Mouse (Mus musculus): ENCODE measurements around the gene Hephl1. TPM values are rescaled to one million over a fixed set of nuclear protein-coding genes. Genes with fewer than 3 reads are reported as not detected.
"Not testable (repeated sequence)": the region's sequence is repeated elsewhere in the genome, so short reads cannot be mapped to it uniquely, and the experiment has no call there.

Gene Hephl1
- polyA plus RNA-seq (2012; rRNA removed): 0.20 and 2.8 TPM in 2 replicates

DNA sequence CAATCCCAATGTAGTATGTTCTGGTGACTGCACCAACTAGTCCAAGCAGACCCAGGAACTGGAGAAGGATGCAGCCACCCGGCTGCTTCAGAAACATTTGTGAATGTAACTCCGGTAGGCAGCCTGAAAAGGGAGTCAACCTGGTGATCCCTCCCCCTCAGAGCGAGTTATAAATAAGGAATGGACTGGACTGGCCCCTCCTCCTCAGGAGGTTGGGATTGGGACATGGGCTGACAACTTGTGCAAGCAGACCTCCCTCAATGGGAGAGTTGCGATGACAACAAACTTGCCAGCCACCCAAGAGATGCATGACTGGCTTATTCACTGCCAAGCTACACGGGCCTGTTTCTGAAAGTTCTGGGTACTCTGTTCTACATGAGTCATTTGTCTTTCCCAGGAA is at the start of gene Hephl1:
Gene Hephl1, minus strand, starts transcription at position 101 of the 400 bp plus-strand sequence.
- DNase-seq (ENCODE audit: low read depth): no peak

- DNase-seq (ENCODE audit: low read depth): no peak
Observed at GRCm38 (mm10) chr9:15149246-15149926, 37.5 kb upstream of the Hephl1 start.

DNA sequence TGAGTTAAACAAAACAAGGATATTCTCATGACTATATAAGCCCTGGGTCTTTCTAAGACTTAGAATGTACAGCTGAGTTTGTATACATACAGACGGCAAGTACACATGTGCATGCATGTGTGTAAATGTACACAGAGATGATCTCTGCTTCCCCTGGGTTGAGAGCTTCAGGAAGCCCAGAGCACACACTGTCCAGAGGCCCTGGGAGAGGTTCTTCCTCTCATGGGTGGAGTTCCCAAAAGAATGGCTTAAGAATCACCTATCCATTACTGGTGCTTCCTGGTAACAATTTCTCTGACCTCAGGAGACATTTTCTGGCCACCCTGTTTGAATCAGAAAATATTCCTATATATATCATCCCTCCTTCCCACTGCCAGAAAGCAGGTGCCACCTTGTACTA is 28.6 kb upstream of the Hephl1 start:
- DNase-seq (ENCODE audit: low read depth): no peak

DNA sequence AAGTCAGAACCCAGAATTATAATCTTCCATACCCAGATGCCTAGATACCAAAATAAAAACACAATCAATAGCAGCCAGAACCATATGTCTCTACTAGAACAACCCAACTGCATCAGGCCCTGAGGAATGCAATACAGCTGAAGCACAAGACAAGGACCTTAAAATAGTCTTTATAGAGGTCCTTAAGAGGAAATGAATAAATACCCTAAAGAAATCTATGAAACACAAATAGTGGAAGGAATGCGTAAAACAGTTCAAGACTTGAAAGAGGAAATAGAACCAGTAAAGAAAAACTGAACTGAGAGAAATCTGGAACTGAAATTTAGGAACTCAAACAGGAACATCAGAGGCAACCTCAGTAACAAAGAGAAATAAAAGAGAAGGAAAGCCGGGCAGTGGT is 14.0 kb upstream of the Hephl1 start:
- DNase-seq (ENCODE audit: low read depth): no peak

- DNase-seq (ENCODE audit: low read depth): no peak
Observed at GRCm38 (mm10) chr9:15122431-15122830, 10.5 kb upstream of the Hephl1 start.

GRCm38 (mm10) chr9:15120841-15121358 is 9.0 kb upstream of the Hephl1 start:
- DNase-seq (ENCODE audit: low read depth): no peak

GRCm38 (mm10) chr9:15120209-15120608 is 8.3 kb upstream of the Hephl1 start:
- DNase-seq (ENCODE audit: low read depth): no peak

DNA sequence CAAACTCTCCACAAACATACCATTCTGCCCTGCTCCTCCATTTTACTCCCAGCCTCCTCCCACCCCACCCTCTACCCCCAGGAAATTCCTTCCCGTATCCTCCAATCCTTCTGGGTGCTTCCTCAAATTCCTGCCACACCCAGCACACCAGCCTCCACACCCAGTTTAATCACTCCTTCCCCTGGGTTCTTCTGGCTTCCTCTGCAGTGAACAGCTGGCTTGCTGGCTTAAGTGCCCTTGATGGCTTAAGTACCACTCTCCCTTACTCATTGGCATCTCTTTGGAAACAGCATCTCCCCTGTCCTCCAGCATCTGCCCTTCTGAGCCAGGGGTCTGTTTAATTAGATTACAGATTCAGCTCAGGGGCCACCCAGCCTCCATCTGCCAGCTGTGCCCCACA is 7.6 kb upstream of the Hephl1 start:
- DNase-seq (ENCODE audit: low read depth): no peak

- DNase-seq (ENCODE audit: low read depth): no peak
Observed at GRCm38 (mm10) chr9:15116165-15116564, 4.3 kb upstream of the Hephl1 start.

DNA sequence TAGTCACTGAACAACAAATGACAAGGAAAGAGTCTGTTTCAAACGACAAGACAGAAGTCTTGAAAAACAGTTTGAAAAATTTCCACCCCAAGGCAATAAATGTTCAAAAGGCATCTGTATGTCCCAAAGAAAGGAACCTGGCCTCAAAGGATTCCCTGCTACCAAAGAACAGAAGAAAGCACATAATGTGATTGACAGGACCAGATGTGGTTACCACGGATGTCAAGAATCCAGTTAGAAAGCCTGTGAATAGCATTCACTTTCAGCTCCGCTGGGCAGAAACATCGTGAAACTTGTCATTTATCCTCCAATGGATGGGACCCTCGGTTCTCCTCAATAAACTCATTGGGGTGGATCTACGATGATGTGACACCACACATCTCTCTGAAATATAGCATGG is 2.2 kb upstream of the Hephl1 start:
- DNase-seq (ENCODE audit: low read depth): no peak

DNA sequence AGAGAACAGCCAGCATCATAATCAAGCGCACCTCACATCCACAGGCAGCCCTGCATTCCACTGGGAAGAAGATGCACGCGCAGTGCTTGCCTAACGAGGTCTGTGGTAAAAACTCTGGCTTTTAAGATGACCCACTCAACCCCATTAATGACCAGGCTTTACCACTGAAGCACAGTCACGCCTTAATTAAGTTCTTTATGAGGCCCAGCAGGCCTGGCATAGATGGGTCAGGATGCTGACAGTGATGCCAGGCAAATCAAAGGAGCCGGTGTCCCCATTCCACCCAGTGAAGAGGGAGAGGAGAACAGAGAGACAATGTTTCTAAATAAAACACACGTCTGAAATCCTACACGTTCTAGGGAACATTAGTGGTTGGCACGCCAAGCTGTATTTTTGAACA is 3.8 kb downstream of the Hephl1 start:
- no peak for DNase-seq (ENCODE audit: low read depth)

DNA sequence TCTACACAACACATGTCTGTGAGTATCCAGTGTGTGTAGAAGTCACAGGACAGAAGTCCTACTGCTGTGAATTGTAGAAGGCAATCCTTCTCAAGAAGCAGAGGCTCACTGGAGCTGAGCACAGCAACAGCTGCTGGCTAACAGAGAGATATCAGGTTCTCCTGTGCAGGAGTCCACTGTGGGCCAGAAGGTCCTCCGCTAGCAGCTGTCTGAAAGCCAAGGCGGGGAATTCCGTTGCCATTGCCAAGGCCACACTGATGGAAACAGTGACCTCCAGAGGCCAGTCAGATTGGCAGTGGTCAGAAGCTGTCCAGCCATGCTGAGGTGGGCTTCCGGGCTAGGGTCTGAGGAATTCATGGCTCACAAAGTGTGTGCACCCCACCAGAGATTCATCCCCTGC is 6.8 kb downstream of the Hephl1 start:
- DNase-seq (ENCODE audit: low read depth): no peak

- no peak for DNase-seq (ENCODE audit: low read depth)
Observed at GRCm38 (mm10) chr9:15103579-15104300, 8.2 kb downstream of the Hephl1 start.

- no peak for DNase-seq (ENCODE audit: low read depth)
Observed at GRCm38 (mm10) chr9:15101531-15102161, 10.3 kb downstream of the Hephl1 start.

- not testable (repeated sequence) for DNase-seq (ENCODE audit: low read depth)
Observed at GRCm38 (mm10) chr9:15098421-15098820, 13.5 kb downstream of the Hephl1 start.

- DNase-seq (ENCODE audit: low read depth): no peak
Observed at GRCm38 (mm10) chr9:15097172-15097571, 14.7 kb downstream of the Hephl1 start.

GRCm38 (mm10) chr9:15096161-15096560 is 15.7 kb downstream of the Hephl1 start:
- no peak for DNase-seq (ENCODE audit: low read depth)

DNA sequence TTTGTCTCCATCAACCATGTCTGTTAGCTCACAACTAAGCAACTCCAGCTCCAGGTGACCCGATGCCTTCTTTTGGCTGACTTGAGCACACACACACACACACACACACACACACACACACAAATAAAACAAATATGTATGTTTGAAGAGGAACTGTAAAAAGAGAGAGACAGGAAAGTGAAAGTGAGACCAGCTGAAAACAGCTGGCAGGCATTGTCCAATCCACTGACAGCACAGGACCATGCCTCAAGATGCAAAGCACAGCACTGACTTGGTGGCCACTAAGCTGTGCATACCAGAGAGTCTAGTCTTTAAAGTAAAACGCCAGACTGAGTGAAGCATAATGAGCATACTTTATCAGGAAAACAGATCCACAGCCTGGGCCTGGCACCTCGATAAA is 16.7 kb downstream of the Hephl1 start:
- no peak for DNase-seq (ENCODE audit: low read depth)

GRCm38 (mm10) chr9:15068686-15069295 is 43.1 kb downstream of the Hephl1 start:
- no peak for DNase-seq (ENCODE audit: low read depth)

DNA sequence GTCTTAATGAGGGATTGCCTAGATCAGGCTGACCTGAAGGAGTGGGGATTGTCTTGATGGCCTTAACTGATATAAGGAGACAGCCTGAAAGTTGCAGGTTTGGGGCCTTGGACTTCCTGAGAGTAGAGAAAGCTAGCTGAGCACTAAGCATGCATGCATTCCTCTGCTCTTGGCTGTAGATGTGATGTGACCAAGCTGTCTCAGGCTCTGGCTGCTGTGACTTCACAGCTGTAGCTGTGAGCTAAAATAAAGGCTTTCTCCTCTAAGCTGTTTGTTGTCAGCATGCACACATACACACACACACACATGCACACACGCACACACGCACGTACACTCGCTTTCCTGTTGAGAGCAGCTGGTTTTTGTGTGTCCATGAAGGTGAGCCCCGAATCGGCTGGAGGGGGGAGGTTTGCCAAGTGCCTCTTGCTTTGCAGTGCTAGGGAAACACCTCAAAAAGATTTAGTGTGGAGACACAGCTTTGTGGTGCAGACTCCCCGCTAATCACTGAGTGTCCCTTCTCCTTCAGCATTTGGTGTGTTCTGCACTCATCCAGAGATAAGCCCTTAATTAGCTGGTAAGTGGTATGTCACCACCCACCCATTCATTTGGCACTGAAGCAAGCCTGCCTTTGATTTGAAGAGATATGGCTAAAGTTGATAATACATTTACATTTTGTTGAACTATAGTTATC is 43.8 kb downstream of the Hephl1 start:
- no peak for DNase-seq (ENCODE audit: low read depth)

- no peak for DNase-seq (ENCODE audit: low read depth)
Observed at GRCm38 (mm10) chr9:15064176-15064575, 47.7 kb downstream of the Hephl1 start.

DNA sequence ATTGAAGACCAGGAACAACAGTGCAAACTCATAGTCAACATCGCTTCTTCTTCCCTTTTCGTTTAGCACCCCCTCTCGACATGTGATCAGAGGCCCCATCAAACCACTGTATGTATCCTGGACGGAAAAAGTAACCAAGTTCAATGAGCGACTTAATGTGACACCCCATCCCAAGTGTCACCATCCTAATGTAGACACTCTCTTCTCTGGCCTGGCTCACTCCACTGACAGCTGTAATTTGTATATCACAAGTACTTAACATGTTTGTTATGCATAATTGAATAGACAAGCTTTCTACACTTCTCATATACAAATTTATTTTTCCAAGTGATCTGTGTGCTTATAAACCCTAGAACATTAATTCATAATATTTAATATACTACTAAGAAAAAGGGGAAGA is 51.1 kb downstream of the Hephl1 start:
- no peak for DNase-seq (ENCODE audit: low read depth)

All from gonadal fat pad, adult 2 months (tissue).